Mouse (Mus musculus) heart, postnatal 0 days (tissue): ENCODE measurements around the gene Cdkal1. TPM values are rescaled to one million over a fixed set of nuclear protein-coding genes. Genes with fewer than 3 reads are reported as not detected.

ENCODE experiments used
- ATAC-seq: fragments of 200-750 bp; cut with Nextera tagmentation; 2 replicates; pipeline ENCODE4 v1.8.0; 2017; ENCODE audit warnings: low read depth, moderate number of reproducible peaks, moderate library complexity; ENCODE audit not compliant: insufficient read depth
- DNase-seq: peaks from one replicate; pipeline ENCODE4 v3.0.0-alpha.2; 2016; ENCODE audit warnings: low spot score
- H3K27ac ChIP-seq: fragments of 300-500 bp; sonication (generic); 2 replicates; pipeline ENCODE4 v1.5.1; 2014; ENCODE audit warnings: low read depth, mild to moderate bottlenecking
- H3K27me3 ChIP-seq: fragments of 300-500 bp; sonication (generic); 2 replicates; pipeline ENCODE4 v1.6.1; 2014; ENCODE audit warnings: low read length, mixed read lengths; ENCODE audit not compliant: control insufficient read depth, insufficient read depth
- H3K36me3 ChIP-seq: fragments of 300-500 bp; sonication (generic); replicated peaks from 2 replicates; pipeline ENCODE4 v1.6.1; 2014; ENCODE audit warnings: low read length, mixed read lengths; ENCODE audit not compliant: control insufficient read depth, insufficient read depth
- H3K4me1 ChIP-seq: fragments of 300-500 bp; sonication (generic); 2 replicates; pipeline ENCODE4 v1.6.1; 2014; ENCODE audit warnings: antibody characterized with exemption; ENCODE audit not compliant: control insufficient read depth, insufficient read depth
- H3K4me2 ChIP-seq: fragments of 300-500 bp; sonication (generic); 2 replicates; pipeline ENCODE4 v1.6.1; 2014; ENCODE audit warnings: low read depth, mild to moderate bottlenecking, low read length, moderate library complexity
- H3K4me3 ChIP-seq: fragments of 300-500 bp; sonication (generic); 2 replicates; pipeline ENCODE4 v1.5.1; 2014; ENCODE audit warnings: low read depth, low read length
- H3K9ac ChIP-seq: fragments of 300-500 bp; sonication (generic); replicated peaks from 2 replicates; pipeline ENCODE4 v1.6.1; 2014; ENCODE audit warnings: low read depth, low read length, mixed read lengths
- H3K9me3 ChIP-seq: fragments of 300-500 bp; sonication (generic); replicated peaks from 2 replicates; pipeline ENCODE4 v1.6.1; 2016; ENCODE audit warnings: low read length; ENCODE audit not compliant: control insufficient read depth
- CTCF ChIP-seq: IDR thresholded peaks from 2 replicates; pipeline ENCODE4 v1.5.1; 2016; ENCODE audit warnings: antibody characterized with exemption, control low read depth, low read depth
- EP300 ChIP-seq: IDR thresholded peaks from 2 replicates; pipeline ENCODE4 v1.6.1; 2016; ENCODE audit warnings: antibody characterized with exemption, low read depth
- WGBS: fragments of 180-500 bp; shearing (Covaris S2); extraction: QIAGEN DNeasy Blood & Tissue Kit; methylation state at CpG from one replicate; pipeline ENCODE4 v1.1.7; 2014; 5-methylcytosine and 5-hydroxymethylcytosine counted together
- polyA plus RNA-seq: library from polyadenylated mRNA; unstranded; fragments of >200 nt; fragmentation: Nextera tagmentation; extraction: Ambion mirVana; gene quantifications from 2 replicates; pipeline ENCODE4 v1.2.1, GENCODE M21; 2015
- total RNA-seq: library from RNA; depleted of rRNA; stranded (reverse); fragments of >200 nt; gene quantifications from 2 replicates; pipeline ENCODE4 v1.2.3, GENCODE M21; 2014; ENCODE audit warnings: low replicate concordance

Cdkal1 gene
- total and polyA plus RNA-seq, 2 experiments from 2014 or later: 9.6 to 17.6 TPM

- H3K4me1 ChIP-seq: peaks cover 6% of the 10 kb centered on the region
- H3K27me3 ChIP-seq: no peaks in the 10 kb centered on the region
- DNase-seq: no peak
- H3K27ac ChIP-seq: no peak overlapping the region
- H3K36me3 ChIP-seq: no peaks in the 10 kb centered on the region
- ATAC-seq: no peak
- no peak overlapping the region for H3K9ac ChIP-seq
- no peak overlapping the region for H3K4me2 ChIP-seq
- TF ChIP-seq CTCF (no peak), EP300 (no peak)
- no peaks in the 10 kb centered on the region for H3K9me3 ChIP-seq
- no peak overlapping the region for H3K4me3 ChIP-seq
- WGBS: 81% methylated on average over 13 of the region's 13 CpGs
Observed at GRCm38 (mm10) chr13:29364901-29365625, 490.4 kb downstream of the Cdkal1 start.

- no peak for TF ChIP-seq CTCF
- no peak for TF ChIP-seq EP300
- WGBS: 33% methylated on average over 6 of the region's 6 CpGs
- no peaks in the 10 kb centered on the region for H3K36me3 ChIP-seq
- no peak for ATAC-seq
- no peaks in the 10 kb centered on the region for H3K27me3 ChIP-seq
- no peak overlapping the region for H3K9ac ChIP-seq
- no peak for DNase-seq
- no peaks in the 10 kb centered on the region for H3K9me3 ChIP-seq
- peaks cover 6% of the 10 kb centered on the region for H3K4me1 ChIP-seq
- H3K4me2 ChIP-seq: no peak overlapping the region
- no peak overlapping the region for H3K27ac ChIP-seq
- H3K4me3 ChIP-seq: no peak overlapping the region
Observed at GRCm38 (mm10) chr13:29364009-29364408, 491.5 kb downstream of the Cdkal1 start.

- Histone ChIP-seq H3K9ac (no peak overlapping the region), H3K4me3 (no peak overlapping the region), H3K36me3 (no peaks in the 10 kb centered on the region), H3K4me2 (no peak overlapping the region), H3K27ac (no peak overlapping the region), H3K4me1 (peaks cover 8% of the 10 kb centered on the region; the same call in 1 of the 2 replicates), H3K9me3 (no peaks in the 10 kb centered on the region), H3K27me3 (no peaks in the 10 kb centered on the region)
- WGBS: 51% methylated on average over 4 of the region's 4 CpGs
- ATAC-seq: no peak
- no peak for DNase-seq
- TF ChIP-seq CTCF: no peak
- no peak for TF ChIP-seq EP300
Observed at GRCm38 (mm10) chr13:29361842-29362241, 493.6 kb downstream of the Cdkal1 start.

DNA sequence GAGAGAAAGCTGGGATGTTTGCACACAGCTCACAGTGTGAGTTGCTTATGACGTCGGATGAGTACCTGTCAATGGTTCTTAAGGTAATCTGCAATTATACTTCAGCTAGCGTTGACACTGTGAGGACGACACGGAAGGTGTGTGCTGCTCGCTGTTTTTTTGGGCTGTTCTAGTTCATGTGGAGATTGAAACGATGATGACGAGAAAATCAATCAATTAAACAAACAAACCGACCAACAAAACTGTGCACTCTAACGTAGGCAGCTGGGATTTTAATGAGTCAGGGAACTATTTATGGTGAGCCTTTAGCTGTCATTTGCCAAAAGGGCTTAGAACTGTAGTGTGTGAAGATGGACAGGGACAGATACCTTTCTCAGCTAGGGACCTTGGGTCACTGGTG lies 494.6 kb downstream of the Cdkal1 start:
- Histone ChIP-seq H3K4me2 (no peak overlapping the region), H3K36me3 (no peaks in the 10 kb centered on the region), H3K27ac (no peak overlapping the region), H3K4me3 (no peak overlapping the region), H3K9ac (no peak overlapping the region), H3K4me1 (peaks cover 15% of the 10 kb centered on the region), H3K9me3 (no peaks in the 10 kb centered on the region), H3K27me3 (no peaks in the 10 kb centered on the region)
- TF ChIP-seq CTCF (no peak), EP300 (no peak)
- WGBS: 73% methylated on average over 10 of the region's 10 CpGs
- no peak for DNase-seq
- no peak for ATAC-seq

GRCm38 (mm10) chr13:29359341-29359740 lies 496.1 kb downstream of the Cdkal1 start:
- Histone ChIP-seq H3K4me3 (no peak overlapping the region), H3K27me3 (no peaks in the 10 kb centered on the region), H3K9ac (no peak overlapping the region), H3K4me2 (no peak overlapping the region), H3K4me1 (peaks cover 15% of the 10 kb centered on the region), H3K27ac (no peak overlapping the region), H3K36me3 (no peaks in the 10 kb centered on the region), H3K9me3 (no peaks in the 10 kb centered on the region)
- 92% methylated on average over 1 of the region's 1 CpGs for WGBS
- no peak for DNase-seq
- no peak for ATAC-seq
- TF ChIP-seq CTCF (no peak), EP300 (no peak)

GRCm38 (mm10) chr13:29357483-29357882 lies 498.0 kb downstream of the Cdkal1 start:
- no peaks in the 10 kb centered on the region for H3K27me3 ChIP-seq
- 90% methylated on average over 5 of the region's 5 CpGs for WGBS
- H3K27ac ChIP-seq: no peak overlapping the region
- H3K4me2 ChIP-seq: no peak overlapping the region
- no peak overlapping the region for H3K9ac ChIP-seq
- no peaks in the 10 kb centered on the region for H3K9me3 ChIP-seq
- TF ChIP-seq CTCF (no peak), EP300 (no peak)
- H3K36me3 ChIP-seq: no peaks in the 10 kb centered on the region
- DNase-seq (no peak), ATAC-seq (no peak)
- H3K4me1 ChIP-seq: peaks cover 13% of the 10 kb centered on the region
- H3K4me3 ChIP-seq: no peak overlapping the region
